Mouse (Mus musculus) liver, postnatal 0 days (tissue): ENCODE data around the gene Serpina12.

Source experiments
- CTCF ChIP-seq: sonication (generic); IDR thresholded peaks from 2 replicates; pipeline ENCODE4 v1.5.1; 2016; ENCODE audit warnings: antibody characterized with exemption, low read depth
- EP300 ChIP-seq: IDR thresholded peaks from 2 replicates; pipeline ENCODE4 v1.6.1; 2016; ENCODE audit warnings: antibody characterized with exemption, low read depth, mild to moderate bottlenecking

DNA sequence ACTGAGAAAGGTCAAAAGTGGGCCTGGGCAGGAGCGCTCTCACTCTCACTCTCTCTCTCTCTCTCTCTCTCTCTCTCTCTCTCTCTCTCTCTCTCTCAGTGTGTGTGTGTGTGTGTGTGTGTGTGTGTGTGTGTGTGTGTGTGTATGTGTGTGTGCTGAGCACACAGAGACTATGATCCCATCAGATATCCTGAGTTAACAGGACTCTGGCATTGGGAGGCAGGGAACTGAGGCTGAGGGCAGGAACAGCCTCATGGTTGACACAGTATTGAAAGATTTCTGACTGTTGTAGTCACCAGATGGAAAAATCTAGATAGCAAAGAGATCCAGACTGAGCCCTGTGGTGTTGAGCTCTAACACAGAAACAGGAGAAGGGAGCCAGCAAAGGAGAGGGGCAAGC is 10.5 kb downstream of the Serpina12 start:
- no peak for TF ChIP-seq EP300
- no peak for TF ChIP-seq CTCF
